Mouse (Mus musculus) liver, postnatal 0 days (tissue): ENCODE measurements at regions not wholly inside any gene's neighbourhood (a gene's known extent, or its start where the extent isn't known, plus 50 kb on each side); places are given as distances from the start of the nearest gene placed in this dataset.

Experiments
- ATAC-seq: fragments of 200-750 bp; cut with Nextera tagmentation; 2 replicates; pipeline ENCODE4 v1.8.0; 2017; ENCODE audit warnings: mild to moderate bottlenecking, moderate library complexity
- DNase-seq: peaks from one replicate; pipeline ENCODE4 v3.0.0-alpha.2; 2016
- H3K27ac ChIP-seq: fragments of 300-500 bp; sonication (generic); 2 replicates; pipeline ENCODE4 v1.5.1; 2014; ENCODE audit warnings: antibody characterized with exemption, moderate library complexity, mild to moderate bottlenecking, low read depth
- H3K27me3 ChIP-seq: fragments of 300-500 bp; sonication (generic); 2 replicates; pipeline ENCODE4 v1.6.1; 2014; ENCODE audit warnings: low read length, control low read depth, mixed read lengths; ENCODE audit not compliant: insufficient read depth
- H3K36me3 ChIP-seq: fragments of 300-500 bp; sonication (generic); replicated peaks from 2 replicates; pipeline ENCODE4 v1.6.1; 2014; ENCODE audit warnings: mild to moderate bottlenecking, control low read depth, low read length, moderate library complexity, mixed read lengths; ENCODE audit not compliant: insufficient read depth
- H3K4me1 ChIP-seq: fragments of 300-500 bp; sonication (generic); 2 replicates; pipeline ENCODE4 v1.6.1; 2014; ENCODE audit warnings: antibody characterized with exemption, mild to moderate bottlenecking, control low read depth; ENCODE audit not compliant: insufficient read depth
- H3K4me2 ChIP-seq: fragments of 300-500 bp; sonication (generic); 2 replicates; pipeline ENCODE4 v1.6.1; 2014; ENCODE audit warnings: low read depth, mild to moderate bottlenecking, low read length, moderate library complexity, mixed read lengths
- H3K4me3 ChIP-seq: fragments of 300-500 bp; sonication (generic); 2 replicates; pipeline ENCODE4 v1.5.1; 2014; ENCODE audit warnings: low read depth, low read length
- H3K9ac ChIP-seq: fragments of 300-500 bp; sonication (generic); replicated peaks from 2 replicates; pipeline ENCODE4 v1.6.1; 2014; ENCODE audit warnings: mild to moderate bottlenecking, moderate library complexity
- H3K9me3 ChIP-seq: fragments of 300-500 bp; sonication (generic); 2 replicates; pipeline ENCODE4 v1.6.1; 2016; ENCODE audit warnings: mild to moderate bottlenecking, control low read depth, low read length, mixed read lengths
- CTCF ChIP-seq: sonication (generic); IDR thresholded peaks from 2 replicates; pipeline ENCODE4 v1.5.1; 2016; ENCODE audit warnings: antibody characterized with exemption, low read depth
- EP300 ChIP-seq: IDR thresholded peaks from 2 replicates; pipeline ENCODE4 v1.6.1; 2016; ENCODE audit warnings: antibody characterized with exemption, low read depth, mild to moderate bottlenecking
- WGBS: fragments of 180-500 bp; shearing (Covaris S2); extraction: QIAGEN DNeasy Blood & Tissue Kit; methylation state at CpG from one replicate; pipeline ENCODE4 v1.1.7; 2014; ENCODE audit not compliant: insufficient replicate concordance; 5-methylcytosine and 5-hydroxymethylcytosine counted together

- Histone ChIP-seq H3K4me2 (no peak overlapping the region), H3K27me3 (no peaks in the 10 kb centered on the region), H3K36me3 (no peaks in the 10 kb centered on the region), H3K27ac (no peak overlapping the region), H3K9me3 (no peaks in the 10 kb centered on the region), H3K9ac (no peak overlapping the region), H3K4me3 (no peak overlapping the region), H3K4me1 (no peaks in the 10 kb centered on the region)
- 69% methylated on average over 9 of the region's 9 CpGs for WGBS
- TF ChIP-seq EP300, result no peak
- TF ChIP-seq CTCF, result no peak
- no peak for ATAC-seq
- DNase-seq, result no peak
These were observed 80.6 kb upstream of the Mgmt start for GRCm38 (mm10) chr7:136813691-136814325.

GRCm38 (mm10) chr7:136814751-136815150 is 79.7 kb upstream of the Mgmt start:
- TF ChIP-seq EP300 (no peak), CTCF (no peak)
- Histone ChIP-seq H3K4me1 (no peaks in the 10 kb centered on the region), H3K36me3 (no peaks in the 10 kb centered on the region), H3K27ac (no peak overlapping the region), H3K4me2 (no peak overlapping the region), H3K4me3 (no peak overlapping the region), H3K9ac (no peak overlapping the region), H3K9me3 (no peaks in the 10 kb centered on the region), H3K27me3 (no peaks in the 10 kb centered on the region)
- DNase-seq (no peak), ATAC-seq (no peak)
- WGBS, result 66% methylated on average over 6 of the region's 6 CpGs

GRCm38 (mm10) chr7:136820291-136820690 is 74.1 kb upstream of the Mgmt start:
- H3K9me3 ChIP-seq, result no peaks in the 10 kb centered on the region
- no peak overlapping the region for H3K9ac ChIP-seq
- H3K27ac ChIP-seq, result no peak overlapping the region
- H3K36me3 ChIP-seq, result no peaks in the 10 kb centered on the region
- H3K4me3 ChIP-seq, result no peak overlapping the region
- no peaks in the 10 kb centered on the region for H3K27me3 ChIP-seq
- peaks cover 2% of the 10 kb centered on the region; the same call in 1 of the 2 replicates for H3K4me1 ChIP-seq
- ATAC-seq, result peak; percentile 91
- DNase-seq, result no peak
- WGBS, result 49% methylated on average over 4 of the region's 4 CpGs
- no peak overlapping the region for H3K4me2 ChIP-seq
- no peak for TF ChIP-seq EP300
- no peak for TF ChIP-seq CTCF

- ATAC-seq (no peak), DNase-seq (no peak)
- Histone ChIP-seq H3K4me3 (no peak overlapping the region), H3K4me2 (no peak overlapping the region), H3K27me3 (no peaks in the 10 kb centered on the region), H3K9me3 (no peaks in the 10 kb centered on the region), H3K4me1 (no peaks in the 10 kb centered on the region), H3K9ac (no peak overlapping the region), H3K27ac (no peak overlapping the region), H3K36me3 (no peaks in the 10 kb centered on the region)
- WGBS, result 21% methylated on average over 16 of the region's 16 CpGs
- no peak for TF ChIP-seq EP300
- TF ChIP-seq CTCF, result no peak
These were observed 68.8 kb upstream of the Mgmt start for GRCm38 (mm10) chr7:136825647-136826046.

- DNase-seq, result no peak
- Histone ChIP-seq H3K27me3 (no peaks in the 10 kb centered on the region), H3K9ac (no peak overlapping the region), H3K4me3 (no peak overlapping the region), H3K36me3 (no peaks in the 10 kb centered on the region), H3K4me2 (no peak overlapping the region), H3K4me1 (no peaks in the 10 kb centered on the region), H3K9me3 (no peaks in the 10 kb centered on the region), H3K27ac (no peak overlapping the region)
- no peak for ATAC-seq
- TF ChIP-seq CTCF, result no peak
- TF ChIP-seq EP300, result no peak
- WGBS, result 83% methylated on average over 1 of the region's 1 CpGs
These were observed 64.6 kb upstream of the Mgmt start for GRCm38 (mm10) chr7:136829621-136830313.

GRCm38 (mm10) chr7:136832419-136832818 is 62.0 kb upstream of the Mgmt start:
- 71% methylated on average over 7 of the region's 7 CpGs for WGBS
- ATAC-seq (no peak), DNase-seq (no peak)
- no peak for TF ChIP-seq EP300
- no peak for TF ChIP-seq CTCF
- no peaks in the 10 kb centered on the region for H3K36me3 ChIP-seq
- no peaks in the 10 kb centered on the region for H3K4me1 ChIP-seq
- no peak overlapping the region for H3K4me2 ChIP-seq
- no peak overlapping the region for H3K9ac ChIP-seq
- H3K4me3 ChIP-seq, result no peak overlapping the region
- no peaks in the 10 kb centered on the region for H3K9me3 ChIP-seq
- no peaks in the 10 kb centered on the region for H3K27me3 ChIP-seq
- no peak overlapping the region for H3K27ac ChIP-seq
